Mouse (Mus musculus) kidney, adult 11 months (tissue): Measurements from ENCODE around the gene Fbxo8.

Experiments used
- DNase-seq: peaks from one replicate; pipeline ENCODE4 v3.0.0; 2022

Gene Fbxo8

GRCm38 (mm10) chr8:56550558-56551360, at the start of gene Fbxo8, which contains the start of gene Cep44:
Fbxo8 (plus strand) TSS chr8:56551090.
Cep44 (minus strand) TSS chr8:56551047.
- DNase-seq, result peak; percentile 79

- DNase-seq, result no peak
Observed at GRCm38 (mm10) chr8:56501911-56502310, 49.0 kb upstream of the Fbxo8 start.

- no peak for DNase-seq
Observed at GRCm38 (mm10) chr8:56508318-56508951, 42.5 kb upstream of the Fbxo8 start.

- no peak for DNase-seq
Observed at GRCm38 (mm10) chr8:56508952-56509479, 41.9 kb upstream of the Fbxo8 start.

- DNase-seq, result no peak
Observed at GRCm38 (mm10) chr8:56518848-56519247, 32.0 kb upstream of the Fbxo8 start.

- DNase-seq, result no peak
Observed at GRCm38 (mm10) chr8:56520249-56520648, 30.6 kb upstream of the Fbxo8 start.

GRCm38 (mm10) chr8:56521051-56521450, 29.8 kb upstream of the Fbxo8 start:
- DNase-seq, result no peak

- DNase-seq, result no peak
Observed at GRCm38 (mm10) chr8:56528869-56529268, 22.0 kb upstream of the Fbxo8 start.

GRCm38 (mm10) chr8:56530359-56530758, 20.5 kb upstream of the Fbxo8 start:
- no peak for DNase-seq

GRCm38 (mm10) chr8:56540706-56541105, 10.2 kb upstream of the Fbxo8 start:
- no peak for DNase-seq

- no peak for DNase-seq
Observed at GRCm38 (mm10) chr8:56547866-56548265, 3.0 kb upstream of the Fbxo8 start.

- DNase-seq, result peak; percentile 94
Observed at GRCm38 (mm10) chr8:56551361-56551852, 517 bp downstream of the Fbxo8 start.

GRCm38 (mm10) chr8:56552045-56552444, 1.2 kb downstream of the Fbxo8 start:
- DNase-seq, result peak; percentile 19

- no peak for DNase-seq
Observed at GRCm38 (mm10) chr8:56552551-56553103, 1.7 kb downstream of the Fbxo8 start.

- DNase-seq, result peak; percentile 29
Observed at GRCm38 (mm10) chr8:56564399-56565047, 13.6 kb downstream of the Fbxo8 start.

- DNase-seq, result no peak
Observed at GRCm38 (mm10) chr8:56566856-56567255, 16.0 kb downstream of the Fbxo8 start.

GRCm38 (mm10) chr8:56580918-56581317, 30.0 kb downstream of the Fbxo8 start:
- no peak for DNase-seq

GRCm38 (mm10) chr8:56582841-56583240, 32.0 kb downstream of the Fbxo8 start:
- DNase-seq, result no peak

- no peak for DNase-seq
Observed at GRCm38 (mm10) chr8:56589004-56589403, 38.1 kb downstream of the Fbxo8 start.

- DNase-seq, result no peak
Observed at GRCm38 (mm10) chr8:56591084-56591483, 40.2 kb downstream of the Fbxo8 start.

GRCm38 (mm10) chr8:56591502-56591901, 40.6 kb downstream of the Fbxo8 start:
- no peak for DNase-seq

GRCm38 (mm10) chr8:56606481-56606880, 55.6 kb downstream of the Fbxo8 start:
- DNase-seq, result no peak

GRCm38 (mm10) chr8:56611736-56612135, 60.8 kb downstream of the Fbxo8 start:
- DNase-seq, result no peak
